ENCODE assay signal across 26 mouse cellular contexts in genomic region chr10:65118212-65118611, GRCm38 (mm10).
DNase-seq lines count a peak whose midpoint lies in the region; ATAC-seq and TF ChIP-seq lines count a peak whose summit lies in the region.
"Had no signal": no experiment of that assay in that cellular context is flagged by ENCODE, and none has a peak within 500 bp of the region (broad histone marks: within the 10 kb centered on the region; RNA-seq: fewer than 3 reads in every experiment).

No protein-coding gene starts in this region.

- peak; percentile 49; the same call in 1 of the 2 replicates for ATAC-seq in forebrain, embryonic 16.5 days
- no peak for ATAC-seq in forebrain, embryonic 12.5 days (ENCODE audit: low FRiP score)
- ATAC-seq in granulocyte monocyte progenitor cell, adult 5-6 weeks (replicated peaks; ENCODE audit: poor library complexity, severe bottlenecking): no peak
- ATAC-seq: CD4-positive, CD25-positive, alpha-beta regulatory T cell, adult 4 months; hindbrain, postnatal 0 days; inflammation-experienced regulatory T-cells, adult 6 months; intestine, embryonic 16.5 days had no signal

- H3K27me3 ChIP-seq in forebrain, embryonic 16.5 days (replicated peaks; ENCODE audit: control insufficient read depth, insufficient read depth, low read length): no peaks in the 10 kb centered on the region
- H3K27me3 ChIP-seq in forebrain, embryonic 12.5 days: no peaks in the 10 kb centered on the region
- H3K27me3 ChIP-seq: embryonic facial prominence, embryonic 12.5 days; embryonic facial prominence, embryonic 15.5 days; heart, embryonic 13.5 days had no signal

- no peak overlapping the region for H3K4me3 ChIP-seq in forebrain, embryonic 16.5 days (replicated peaks; ENCODE audit: low read length)
- no peak overlapping the region for H3K4me3 ChIP-seq in forebrain, embryonic 12.5 days (replicated peaks)
- H3K4me3 ChIP-seq in left cerebral cortex, adult 2 months: no peak overlapping the region
- H3K4me3 ChIP-seq: embryonic facial prominence, embryonic 12.5 days; embryonic facial prominence, embryonic 15.5 days; heart, adult 2 months; heart, embryonic 10.5 days; heart, embryonic 13.5 days had no signal

- no peak for DNase-seq in left cerebral cortex, adult 2 months (ENCODE audit: extremely low spot score in 1 of 2, low spot score in 2 of 2)
- DNase-seq in left cerebral cortex, postnatal 14 days (ENCODE audit: low spot score in 2 of 2): no peak
- peak; percentile 41 for DNase-seq in telencephalon, adult 2 months (ENCODE audit: low read depth, low spot score)
- DNase-seq: adrenal gland, adult 8-10 months; adrenal gland, postnatal 25 days; cerebellum, adult 11 months; cerebellum, adult 2 months; cerebellum, adult 9-11 months; cerebellum, postnatal 25 days; gastrocnemius, postnatal 25 days; heart, adult 2 months; heart, postnatal 14 days; heart, postnatal 4 days; kidney, adult 18-20 months had no signal

- no peaks in the 10 kb centered on the region for H3K9me3 ChIP-seq in forebrain, embryonic 16.5 days (ENCODE audit: control insufficient read depth, low read length)
- H3K9me3 ChIP-seq in forebrain, embryonic 12.5 days: no peaks in the 10 kb centered on the region
- H3K9me3 ChIP-seq: embryonic facial prominence, embryonic 12.5 days; embryonic facial prominence, embryonic 15.5 days; heart, embryonic 10.5 days; heart, embryonic 13.5 days had no signal

- H3K4me1 ChIP-seq in forebrain, embryonic 16.5 days (replicated peaks; ENCODE audit: control insufficient read depth, insufficient read depth, low read length): no peaks in the 10 kb centered on the region
- no peaks in the 10 kb centered on the region for H3K4me1 ChIP-seq in forebrain, embryonic 12.5 days
- H3K4me1 ChIP-seq: embryonic facial prominence, embryonic 12.5 days; embryonic facial prominence, embryonic 15.5 days; heart, embryonic 10.5 days; heart, embryonic 13.5 days had no signal

- no peak overlapping the region for H3K9ac ChIP-seq in forebrain, embryonic 16.5 days (replicated peaks; ENCODE audit: low read depth, low read length)
- no peak overlapping the region for H3K9ac ChIP-seq in forebrain, embryonic 12.5 days
- H3K9ac ChIP-seq: embryonic facial prominence, embryonic 12.5 days; embryonic facial prominence, embryonic 15.5 days; heart, embryonic 13.5 days; hindbrain, embryonic 14.5 days had no signal

- WGBS in forebrain, embryonic 16.5 days: 47% methylated on average over 1 of the region's 1 CpGs
- WGBS in forebrain, embryonic 12.5 days: 85% methylated on average over 1 of the region's 1 CpGs

- no peaks in the 10 kb centered on the region for H3K36me3 ChIP-seq in forebrain, embryonic 16.5 days (ENCODE audit: control insufficient read depth, insufficient read depth)
- H3K36me3 ChIP-seq in forebrain, embryonic 12.5 days (replicated peaks): no peaks in the 10 kb centered on the region
- H3K36me3 ChIP-seq: embryonic facial prominence, embryonic 12.5 days; embryonic facial prominence, embryonic 15.5 days; heart, embryonic 10.5 days; heart, embryonic 13.5 days had no signal

- no peak overlapping the region for H3K4me2 ChIP-seq in forebrain, embryonic 16.5 days (ENCODE audit: low read length)
- H3K4me2 ChIP-seq in forebrain, embryonic 12.5 days: no peak overlapping the region
- H3K4me2 ChIP-seq: embryonic facial prominence, embryonic 12.5 days; embryonic facial prominence, embryonic 15.5 days; heart, embryonic 13.5 days; hindbrain, embryonic 14.5 days had no signal

- H3K27ac ChIP-seq in forebrain, embryonic 16.5 days (ENCODE audit: low read length): peak overlapping the region; percentile 67; the same call in 1 of the 2 replicates
- no peak overlapping the region for H3K27ac ChIP-seq in forebrain, embryonic 12.5 days
- H3K27ac ChIP-seq in left cerebral cortex, adult 2 months: 0 out of 2 replicates have a peak overlapping the region, but pooled peaks have one; percentile 15
- H3K27ac ChIP-seq: embryonic facial prominence, embryonic 12.5 days; embryonic facial prominence, embryonic 15.5 days; heart, adult 2 months; heart, embryonic 10.5 days; heart, embryonic 13.5 days; hindbrain, embryonic 14.5 days; hindbrain, postnatal 0 days had no signal

- intact Hi-C loops in left cerebral cortex, adult 2 months (cut with DNase I): no loop called here
- intact Hi-C loops in left cerebral cortex, postnatal 14 days (cut with DNase I): no loop called here

- no peak for TF ChIP-seq CTCF in left cerebral cortex, adult 2 months (IDR thresholded peaks at IDR 0.05)
